Mouse (Mus musculus) G1E (cell line): Measurements from ENCODE around the gene Ppp1r3a. TPM values are rescaled to one million over a fixed set of nuclear protein-coding genes. Genes with fewer than 3 reads are reported as not detected.
"Not testable (repeated sequence)": the region's sequence is repeated elsewhere in the genome, so short reads cannot be mapped to it uniquely, and the experiment has no call there.

Experiments used
- ATAC-seq: 2 replicates; pipeline ENCODE4 v1.8.0; 2016; ENCODE audit warnings: mild to moderate bottlenecking; ENCODE audit not compliant: insufficient number of reproducible peaks, poor library complexity, low FRiP score, severe bottlenecking; ENCODE audit errors: extremely low read depth
- DNase-seq: peaks from one replicate; pipeline ENCODE4 v3.0.0; 2012; ENCODE audit warnings: low spot score
- H3K27me3 ChIP-seq: 2 replicates; pipeline ENCODE4 v1.6.1; 2012; ENCODE audit warnings: mild to moderate bottlenecking, low read length, inconsistent platforms; ENCODE audit not compliant: insufficient read depth
- H3K36me3 ChIP-seq: replicated peaks from 2 replicates; pipeline ENCODE3; 2012; ENCODE audit warnings: mild to moderate bottlenecking, inconsistent platforms
- H3K4me1 ChIP-seq: 2 replicates; pipeline ENCODE4 v1.6.1; 2012; ENCODE audit warnings: low read depth, low read length, inconsistent platforms, mixed read lengths; ENCODE audit not compliant: insufficient read depth
- H3K4me3 ChIP-seq: 2 replicates; pipeline ENCODE4 v1.5.1; 2012; ENCODE audit warnings: low read depth, mild to moderate bottlenecking, inconsistent platforms, low read length, moderate library complexity, mixed read lengths
- H3K9me3 ChIP-seq: replicated peaks from 2 replicates; pipeline ENCODE4 v1.6.1; 2012; ENCODE audit warnings: inconsistent platforms
- CTCF ChIP-seq: IDR thresholded peaks from 2 replicates; pipeline ENCODE4 v1.5.1; 2012; ENCODE audit warnings: low read depth, low read length, inconsistent platforms, mixed read lengths
- GATA1 ChIP-seq: IDR thresholded peaks from 2 replicates; pipeline ENCODE4 v1.6.1; 2012; ENCODE audit warnings: borderline replicate concordance, low read length, inconsistent platforms, mixed read lengths
- GATA2 ChIP-seq: IDR thresholded peaks from 2 replicates; pipeline ENCODE4 v1.6.1; 2012; ENCODE audit warnings: low read depth, low read length, inconsistent platforms, borderline replicate concordance
- POLR2AphosphoS5 ChIP-seq: IDR thresholded peaks from 2 replicates; pipeline ENCODE4 v1.6.1; 2012; ENCODE audit warnings: low read depth, low read length, inconsistent platforms; ENCODE audit not compliant: insufficient replicate concordance
- TAL1 ChIP-seq: conservative IDR thresholded peaks from 2 replicates; pipeline ENCODE4 v1.6.1; 2012; ENCODE audit warnings: low read depth, low read length, inconsistent platforms, mixed read lengths
- polyA plus RNA-seq: library from polyadenylated mRNA; stranded (reverse); fragments of >175 nt; gene quantifications from 2 replicates; pipeline ENCODE4 v1.2.3, GENCODE M21; 2012
- total RNA-seq, 2 experiments: library from RNA; stranded (forward) in 1 of 2; stranded (reverse) in 1 of 2; fragments of 200-1000 nt in 1 of 2; fragments of >200 nt in 1 of 2; fragmentation: Nextera tagmentation in 1 of 2; gene quantifications; 2 replicates each; pipeline ENCODE4 v1.2.3; 2014 to 2017

Gene Ppp1r3a
- total and polyA plus RNA-seq, 3 experiments, result 0.05 TPM; not detected in 2

GRCm38 (mm10) chr6:14715129-14715989 lies 39.7 kb downstream of the Ppp1r3a start:
- Histone ChIP-seq H3K36me3 (no peaks in the 10 kb centered on the region), H3K9me3 (no peaks in the 10 kb centered on the region), H3K27me3 (no peaks in the 10 kb centered on the region), H3K4me3 (no peak overlapping the region), H3K4me1 (no peaks in the 10 kb centered on the region)
- ATAC-seq, result no peak
- TF ChIP-seq TAL1 (no peak), POLR2AphosphoS5 (no peak), CTCF (no peak), GATA2 (no peak), GATA1 (no peak)
- DNase-seq, result no peak

GRCm38 (mm10) chr6:14712146-14712545 lies 42.9 kb downstream of the Ppp1r3a start:
- Histone ChIP-seq H3K9me3 (no peaks in the 10 kb centered on the region), H3K4me3 (no peak overlapping the region), H3K27me3 (no peaks in the 10 kb centered on the region), H3K36me3 (no peaks in the 10 kb centered on the region), H3K4me1 (no peaks in the 10 kb centered on the region)
- DNase-seq, result no peak
- no peak for ATAC-seq
- TF ChIP-seq GATA1 (no peak), CTCF (no peak), TAL1 (no peak)

- TF ChIP-seq CTCF (no peak), TAL1 (no peak), POLR2AphosphoS5 (no peak), GATA1 (no peak), GATA2 (no peak)
- Histone ChIP-seq H3K4me3 (no peak overlapping the region), H3K4me1 (no peaks in the 10 kb centered on the region), H3K36me3 (no peaks in the 10 kb centered on the region), H3K9me3 (no peaks in the 10 kb centered on the region), H3K27me3 (no peaks in the 10 kb centered on the region)
- DNase-seq (no peak), ATAC-seq (no peak)
Measured at GRCm38 (mm10) chr6:14700030-14700429, 55.0 kb downstream of the Ppp1r3a start.

- ATAC-seq, H3K9me3 ChIP-seq, H3K4me3 ChIP-seq, H3K4me1 ChIP-seq, H3K27me3 ChIP-seq, H3K36me3 ChIP-seq, DNase-seq: not testable (repeated sequence)
Measured at GRCm38 (mm10) chr6:14679231-14679887, 75.7 kb downstream of the Ppp1r3a start.

GRCm38 (mm10) chr6:14668966-14669365 lies 86.1 kb downstream of the Ppp1r3a start:
- ATAC-seq, H3K4me1 ChIP-seq, H3K4me3 ChIP-seq, H3K9me3 ChIP-seq, DNase-seq, H3K36me3 ChIP-seq, H3K27me3 ChIP-seq: not testable (repeated sequence)

- not testable (repeated sequence) for H3K27me3 ChIP-seq, H3K36me3 ChIP-seq, DNase-seq, ATAC-seq, H3K4me3 ChIP-seq, H3K9me3 ChIP-seq, H3K4me1 ChIP-seq
Measured at GRCm38 (mm10) chr6:14667651-14668050, 87.4 kb downstream of the Ppp1r3a start.

Other genes with a start within 250 kb of the Ppp1r3a start
- not detected in 2 replicates for gene Foxp2, start 146.1 kb upstream of the Ppp1r3a start, total RNA-seq (2014; fragmentation: Nextera tagmentation)
- gene Foxp2, start 146.1 kb upstream of the Ppp1r3a start, total RNA-seq (2017), result 0.29 and 3.5 TPM in 2 replicates
- not detected in 2 replicates for gene Foxp2, start 146.1 kb upstream of the Ppp1r3a start, polyA plus RNA-seq